Mouse (Mus musculus): ENCODE results near the gene Prdm16. TPM values are rescaled to one million over a fixed set of nuclear protein-coding genes. Genes with fewer than 3 reads are reported as not detected.

The Prdm16 gene
- 2.4 TPM for polyA plus RNA-seq (2017; shearing (Covaris generic))

GRCm38 (mm10) chr4:154636721-154637311 lies at the start of gene Prdm16:
TSS of gene Prdm16 (minus strand) at chr4:154636873.

GRCm38 (mm10) chr4:154667767-154668166 lies 31.1 kb upstream of the Prdm16 start, which contains the start of gene Actrt2:
TSS of gene Actrt2 (minus strand) at chr4:154667867.

DNA sequence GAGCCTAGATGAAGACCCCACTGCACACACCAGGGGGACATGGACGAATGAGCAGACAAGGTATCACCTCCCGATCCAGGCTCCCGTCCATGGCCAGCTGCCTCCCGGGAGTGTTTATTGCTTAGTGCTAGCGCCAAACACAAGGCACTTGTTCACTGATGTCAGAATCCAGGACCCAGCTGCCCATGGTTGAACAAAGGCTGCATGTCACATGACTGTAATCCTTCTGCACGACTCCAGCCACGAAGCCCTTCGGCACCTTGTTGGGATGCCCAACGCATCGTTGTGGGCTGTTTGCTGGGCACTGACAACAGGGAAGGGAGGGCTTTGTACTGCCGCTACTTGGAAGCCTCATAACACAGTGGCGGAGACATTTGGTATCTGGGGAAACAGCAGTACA lies 300.9 kb downstream of the Prdm16 start, which contains the start of gene B230104I21Rik:
B230104I21Rik (plus strand) TSS at position 367 of the 400 bp plus-strand sequence.

DNA sequence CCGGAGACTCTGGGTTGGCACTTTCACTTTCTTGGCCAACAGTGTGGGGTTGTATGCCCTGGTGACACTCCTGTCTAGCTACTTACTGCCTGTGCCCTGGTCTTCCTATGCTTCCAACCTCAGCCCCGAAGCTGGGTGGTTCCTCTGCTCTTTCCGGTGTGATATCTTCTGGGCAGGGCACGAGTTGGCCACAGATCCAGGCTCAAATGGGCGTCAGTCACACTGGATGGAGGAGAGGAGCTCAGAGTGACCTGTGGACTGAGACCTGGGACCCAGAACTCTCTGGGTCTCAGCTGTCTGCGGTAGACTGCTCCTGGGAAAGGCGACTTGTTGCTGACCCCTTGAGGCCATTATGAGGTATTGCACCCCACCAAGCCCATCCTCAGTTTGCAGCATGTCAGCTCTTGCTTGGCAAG lies 335.2 kb downstream of the Prdm16 start, which contains the start of gene Arhgef16:
Arhgef16 (minus strand) TSS at position 211 of the 416 bp plus-strand sequence.

Other genes starting within 250 kb of the Prdm16 start
- gene Actrt2, start 31.0 kb upstream of the Prdm16 start, polyA plus RNA-seq (2017; shearing (Covaris generic)), result not detected
- not detected for gene Ttc34, start 200.6 kb upstream of the Prdm16 start, polyA plus RNA-seq (2017; shearing (Covaris generic))
- not detected for gene Mmel1, start 232.7 kb upstream of the Prdm16 start, polyA plus RNA-seq (2017; shearing (Covaris generic))

Data from effector memory CD4-positive, alpha-beta T cell, adult 5 months (primary cell).